Mouse (Mus musculus): Measurements from ENCODE around the gene Mrps2.

Mrps2 gene

DNA sequence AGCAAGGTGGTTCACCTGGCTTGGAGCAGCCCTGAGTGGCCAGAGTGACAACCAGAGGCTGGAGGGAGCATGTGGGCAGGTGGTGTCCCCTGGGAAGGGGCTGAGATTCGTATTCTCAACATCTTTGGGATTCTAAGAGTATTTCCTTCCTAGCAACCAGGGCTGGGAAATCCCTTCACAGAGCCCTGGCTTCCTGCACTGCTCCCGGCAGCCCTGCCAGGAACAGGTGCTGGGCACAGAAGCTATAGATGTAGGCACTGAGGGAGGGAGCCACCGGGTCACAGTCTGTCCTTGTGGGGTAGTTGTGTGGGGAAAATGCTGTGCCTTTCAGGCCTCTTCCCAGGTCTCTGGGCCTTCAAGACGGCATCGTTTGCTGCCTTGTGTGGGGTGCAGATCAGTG is 52.7 kb downstream of the Mrps2 start:
- no peak for DNase-seq (ENCODE audit: low read depth, low spot score)
